Mouse (Mus musculus): Measurements from ENCODE around the gene Uhrf1bp1.

The Uhrf1bp1 gene

GRCm38 (mm10) chr17:27848351-27848750, 7.9 kb upstream of the Uhrf1bp1 start:
- no peak for DNase-seq

- DNase-seq, result no peak
Measured at GRCm38 (mm10) chr17:27851076-27851475, 5.2 kb upstream of the Uhrf1bp1 start.

GRCm38 (mm10) chr17:27856798-27857648, 782 bp downstream of the Uhrf1bp1 start:
- DNase-seq, result peak; percentile 54 to 67

GRCm38 (mm10) chr17:27857649-27858475, 1.6 kb downstream of the Uhrf1bp1 start:
- DNase-seq, result no peak

- DNase-seq, result no peak
Measured at GRCm38 (mm10) chr17:27859131-27859530, 2.9 kb downstream of the Uhrf1bp1 start.

GRCm38 (mm10) chr17:27865461-27865860, 9.2 kb downstream of the Uhrf1bp1 start:
- DNase-seq, result no peak

GRCm38 (mm10) chr17:27866737-27867136, 10.5 kb downstream of the Uhrf1bp1 start:
- DNase-seq, result no peak

GRCm38 (mm10) chr17:27871851-27872250, 15.6 kb downstream of the Uhrf1bp1 start:
- no peak for DNase-seq

GRCm38 (mm10) chr17:27873583-27873982, 17.3 kb downstream of the Uhrf1bp1 start:
- no peak for DNase-seq

- no peak for DNase-seq
Measured at GRCm38 (mm10) chr17:27874510-27874909, 18.3 kb downstream of the Uhrf1bp1 start.

- DNase-seq, result peak in 1 of 2 experiments; percentile 32
Measured at GRCm38 (mm10) chr17:27881518-27881917, 25.3 kb downstream of the Uhrf1bp1 start.

- no peak for DNase-seq
Measured at GRCm38 (mm10) chr17:27883129-27883528, 26.9 kb downstream of the Uhrf1bp1 start.

GRCm38 (mm10) chr17:27883994-27884393, 27.8 kb downstream of the Uhrf1bp1 start:
- no peak for DNase-seq

- no peak for DNase-seq
Measured at GRCm38 (mm10) chr17:27886499-27887210, 30.4 kb downstream of the Uhrf1bp1 start.

- peak; percentile 92 to 94 for DNase-seq
Measured at GRCm38 (mm10) chr17:27907512-27908205, 51.4 kb downstream of the Uhrf1bp1 start.

- DNase-seq, result no peak
Measured at GRCm38 (mm10) chr17:27908206-27908887, 52.1 kb downstream of the Uhrf1bp1 start.

- DNase-seq, result peak; percentile 85 to 86
Measured at GRCm38 (mm10) chr17:27908888-27909621, 52.8 kb downstream of the Uhrf1bp1 start, which contains the start of gene Anks1. TSS of gene Anks1 (plus strand) at chr17:27909306.

GRCm38 (mm10) chr17:27909622-27910500, 53.6 kb downstream of the Uhrf1bp1 start, which contains the start of gene Taf11:
TSS of gene Taf11 (minus strand) at chr17:27909844.
- no peak for DNase-seq

- no peak for DNase-seq
Measured at GRCm38 (mm10) chr17:27911371-27911770, 55.1 kb downstream of the Uhrf1bp1 start.

- no peak for DNase-seq
Measured at GRCm38 (mm10) chr17:27914742-27915141, 58.5 kb downstream of the Uhrf1bp1 start.
